Mouse (Mus musculus) erythroblast, adult 5-6 weeks (primary cell): ENCODE measurements around the gene Metap1. TPM values are rescaled to one million over a fixed set of nuclear protein-coding genes. Genes with fewer than 3 reads are reported as not detected.

Source experiments
- ATAC-seq: replicated peaks from 2 replicates; pipeline ENCODE4 v1.8.0; 2016; ENCODE audit warnings: moderate number of reproducible peaks, mild to moderate bottlenecking, moderate TSS enrichment, inconsistent platforms; ENCODE audit not compliant: poor library complexity, low FRiP score, severe bottlenecking
- total RNA-seq, 2 experiments: library from RNA; stranded (forward) in 1 of 2; stranded (reverse) in 1 of 2; fragments of 150-400 nt in 1 of 2; fragments of 200-764, 138-1000 nt in 1 of 2; gene quantifications; 2 replicates each; pipeline versions ENCODE4 v1.2.3 to v1.2.4; 2015 to 2017; ENCODE audit warnings: low replicate concordance in 2 of 2

Gene Metap1
- total RNA-seq, 2 experiments from 2014 or later: 10.0 to 18.2 TPM

DNA sequence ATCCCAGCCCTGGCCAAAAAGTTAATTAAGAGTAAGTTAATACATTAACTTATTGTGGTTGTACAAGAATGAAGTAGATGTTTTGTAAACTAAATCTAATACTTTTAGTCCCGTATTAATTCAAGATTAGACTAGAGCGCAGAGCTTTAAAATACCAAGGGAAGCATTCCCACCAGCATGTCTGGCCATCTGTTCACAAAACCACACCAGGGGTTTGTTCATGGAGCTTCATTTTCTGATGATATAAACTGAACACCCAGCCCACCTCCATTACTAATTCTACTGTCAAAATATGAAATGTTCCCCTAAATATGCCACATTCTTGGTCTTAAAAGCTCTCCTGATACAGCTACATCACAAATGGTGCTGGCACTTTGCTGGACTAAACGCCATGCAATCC lies 30.9 kb downstream of the Metap1 start:
- ATAC-seq: no peak

DNA sequence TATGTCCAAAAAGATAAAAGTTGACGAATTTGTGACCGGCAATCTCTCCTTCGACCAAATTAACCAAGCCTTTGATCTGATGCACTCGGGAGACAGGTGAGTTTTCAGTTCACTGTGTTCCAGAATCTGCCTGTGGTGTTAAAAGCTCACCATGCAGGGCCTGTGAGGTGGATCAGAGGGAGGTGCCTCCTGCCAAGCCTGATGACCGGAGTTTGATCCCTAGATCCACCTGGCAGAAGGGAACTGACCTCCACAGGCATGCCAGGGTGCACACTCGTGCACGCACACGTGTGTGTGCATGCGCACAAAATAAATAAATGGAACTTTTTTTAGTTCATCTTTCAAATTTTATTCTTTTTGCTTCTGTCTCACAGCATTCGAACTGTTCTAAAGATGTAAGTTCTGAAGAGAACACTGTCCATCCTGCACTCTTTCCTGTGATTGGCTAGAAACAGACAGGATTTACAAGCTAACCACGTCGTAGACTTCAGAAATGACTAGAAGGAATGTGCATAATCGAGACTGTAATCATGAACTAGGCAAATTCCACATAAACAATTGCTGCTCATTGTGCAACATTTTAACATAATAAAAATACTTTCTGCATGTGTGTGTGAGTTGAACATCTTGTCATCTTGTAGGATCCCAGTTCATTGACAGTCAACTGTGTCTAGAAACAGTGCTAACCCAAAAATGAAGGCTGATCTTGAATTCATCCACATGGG lies 34.4 kb downstream of the Metap1 start:
- ATAC-seq: no peak

DNA sequence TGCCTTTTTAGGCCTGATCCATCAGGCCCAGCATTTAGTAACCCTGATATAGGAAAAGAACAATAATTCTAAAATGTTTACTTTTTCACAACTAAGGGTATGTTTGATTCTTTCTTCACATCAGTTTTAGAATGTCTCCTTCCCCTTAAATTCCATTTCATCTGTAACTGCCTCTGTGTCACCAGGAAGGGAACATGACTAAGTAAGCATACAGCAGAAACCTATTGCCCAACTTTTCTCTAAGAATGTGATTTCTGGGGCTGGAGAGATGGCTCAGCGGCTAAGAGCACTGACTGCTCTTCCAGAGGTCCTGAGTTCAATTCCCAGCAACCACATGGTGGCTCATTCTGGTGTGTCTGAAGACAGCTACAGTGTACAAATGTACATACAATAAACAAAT lies 35.1 kb downstream of the Metap1 start:
- ATAC-seq: no peak

DNA sequence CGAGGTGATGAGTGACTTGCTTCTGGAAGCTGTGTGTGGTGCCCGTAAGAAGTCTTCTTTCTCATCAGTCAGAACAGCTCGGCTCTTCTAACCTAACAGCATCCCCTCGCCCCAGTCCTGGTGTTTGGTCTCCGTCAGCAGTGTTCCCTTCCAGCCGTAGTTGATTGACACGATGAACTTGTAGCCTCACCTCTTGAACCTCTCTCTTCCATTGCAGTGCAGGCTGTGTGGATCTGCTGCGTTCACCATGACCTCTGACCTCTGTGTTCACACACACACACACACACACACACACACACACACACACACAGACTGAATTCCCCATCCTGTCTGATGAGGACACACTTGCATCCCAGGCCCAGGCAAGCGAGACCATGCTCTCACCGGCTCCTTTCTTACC lies 37.1 kb downstream of the Metap1 start:
- ATAC-seq: no peak

DNA sequence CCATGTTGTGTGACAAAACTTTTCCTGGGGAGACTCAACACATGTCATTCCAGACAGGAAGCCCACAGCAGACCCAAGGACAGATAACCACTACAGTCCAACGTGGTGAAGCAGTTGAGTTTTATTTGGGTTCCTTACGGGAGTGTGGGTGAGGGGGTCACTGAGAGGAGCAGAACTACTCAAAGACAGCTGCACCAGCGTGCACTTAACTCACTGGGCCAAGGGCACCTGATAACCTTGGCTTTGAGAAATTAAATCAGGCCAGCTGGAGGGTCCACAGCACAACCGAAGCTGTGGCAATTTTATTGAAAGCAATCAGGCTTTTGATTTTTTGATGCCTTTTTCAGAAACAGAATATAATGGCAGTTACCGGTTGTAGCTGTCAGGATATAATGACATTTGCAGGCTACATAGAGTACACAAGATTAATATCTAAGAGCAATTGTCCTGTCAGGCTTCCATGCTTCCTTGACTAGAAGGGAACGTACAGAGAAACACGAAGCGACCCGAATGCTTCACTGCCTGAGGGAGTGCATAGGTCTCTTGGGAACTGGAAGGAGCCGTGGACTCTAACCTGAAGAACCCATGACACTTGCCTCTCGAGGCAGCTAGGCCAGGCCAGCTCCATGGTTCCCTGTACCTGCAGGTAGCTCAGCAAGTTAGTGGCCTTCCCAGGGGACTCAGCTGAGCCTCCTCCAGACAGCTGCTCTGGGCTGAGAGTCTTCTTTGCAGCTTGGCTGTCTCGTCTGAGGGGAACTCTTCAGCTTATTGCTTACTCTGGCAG lies 41.0 kb downstream of the Metap1 start:
- no peak for ATAC-seq

DNA sequence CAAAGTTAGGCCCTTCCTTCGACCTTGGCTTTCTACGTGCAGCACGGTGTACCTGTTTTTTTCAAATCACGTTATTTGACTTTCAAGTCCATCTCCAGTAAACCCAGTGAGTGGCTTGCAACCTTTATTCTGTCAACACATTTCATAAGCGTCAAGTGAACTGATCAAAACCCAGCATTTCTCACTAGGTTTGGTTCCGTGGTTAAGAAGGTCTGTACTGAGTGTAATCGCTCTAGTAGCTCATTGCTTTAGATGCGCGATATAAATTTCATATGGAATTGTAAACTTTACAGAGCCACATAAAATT lies 45.9 kb downstream of the Metap1 start:
- ATAC-seq: no peak

DNA sequence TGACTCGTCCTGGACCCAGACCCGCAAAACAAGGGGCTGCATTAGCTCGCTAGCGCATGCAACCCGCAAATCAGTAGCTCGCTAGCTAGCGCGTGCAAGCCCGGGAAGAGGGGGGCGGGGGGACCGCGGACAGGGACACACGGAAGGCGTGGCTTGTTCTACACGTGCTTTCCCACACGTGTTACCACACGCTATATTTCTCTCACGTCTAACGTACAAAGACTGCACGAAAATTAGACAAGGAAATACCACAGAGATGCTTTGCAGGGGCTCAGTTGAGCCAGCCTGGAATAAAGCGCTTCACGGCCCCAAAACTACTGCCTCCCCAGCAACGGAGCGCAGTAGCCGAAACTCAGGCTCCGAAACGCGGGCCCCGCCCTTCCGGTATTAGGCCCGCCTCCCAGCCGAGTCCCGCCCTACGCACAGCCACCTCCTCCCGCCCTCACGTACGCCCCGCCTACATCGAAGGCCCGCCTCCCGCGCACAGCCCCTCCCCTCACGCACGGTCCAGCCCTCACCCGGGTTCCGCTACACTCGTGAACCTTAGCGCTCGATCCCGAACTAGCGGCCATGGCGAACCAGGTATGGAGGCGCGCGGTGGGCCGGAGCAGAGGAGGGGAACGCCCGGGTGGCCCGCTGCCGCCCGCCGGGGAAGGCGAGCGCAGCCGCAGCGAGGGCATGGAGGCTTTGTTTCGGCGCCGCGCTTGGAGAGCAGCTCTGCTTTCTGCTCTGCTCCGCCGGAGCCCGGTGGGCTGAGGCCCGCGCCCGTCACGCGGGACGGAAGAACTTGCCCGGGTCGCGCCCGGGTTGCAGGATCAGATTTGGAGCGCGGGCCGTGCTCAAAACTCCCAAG lies 46.5 kb downstream of the Metap1 start, which contains the start of gene Adh5:
TSS of gene Adh5 (plus strand) at position 482 of the 853 bp plus-strand sequence.
- ATAC-seq: peak; percentile 98

DNA sequence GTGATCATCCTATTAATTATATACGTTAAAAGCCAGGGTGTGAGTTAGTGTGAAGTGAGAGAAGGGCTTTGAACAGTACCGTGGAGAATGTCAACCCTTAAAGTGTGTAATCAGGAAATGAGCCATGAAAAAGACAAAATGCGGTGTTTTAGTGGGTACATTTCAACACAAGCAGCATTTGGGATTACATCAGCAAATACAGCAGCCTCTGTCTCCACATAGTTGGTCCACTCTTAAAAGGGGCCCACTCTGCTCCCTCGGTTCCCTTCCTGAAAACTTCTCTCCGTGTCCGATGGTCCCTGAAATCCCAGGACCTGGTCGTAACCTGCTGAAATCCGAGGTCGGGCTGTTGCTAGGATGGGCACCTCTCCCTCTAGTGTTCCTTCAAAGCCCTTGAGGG lies 47.1 kb downstream of the Metap1 start:
- no peak for ATAC-seq

DNA sequence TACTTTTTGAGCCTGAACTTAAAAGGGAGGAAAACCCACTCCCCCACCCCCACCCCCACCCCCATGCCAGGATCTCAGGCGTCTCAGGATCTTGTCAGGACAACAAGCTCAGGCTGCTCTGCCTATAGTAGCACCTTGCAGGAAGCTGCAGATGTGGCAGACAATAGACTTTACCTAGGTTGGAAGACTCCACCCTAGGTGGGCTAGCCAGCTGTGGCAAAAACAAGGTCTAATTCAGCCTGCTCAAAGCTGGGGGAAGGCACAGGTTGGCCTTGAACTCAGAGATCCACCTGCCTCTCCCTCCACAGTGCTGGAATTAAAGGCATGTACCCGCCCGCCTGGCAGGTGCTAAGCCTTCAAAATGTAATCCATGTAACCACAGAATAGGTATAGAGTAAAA lies 50.6 kb downstream of the Metap1 start:
- no peak for ATAC-seq

DNA sequence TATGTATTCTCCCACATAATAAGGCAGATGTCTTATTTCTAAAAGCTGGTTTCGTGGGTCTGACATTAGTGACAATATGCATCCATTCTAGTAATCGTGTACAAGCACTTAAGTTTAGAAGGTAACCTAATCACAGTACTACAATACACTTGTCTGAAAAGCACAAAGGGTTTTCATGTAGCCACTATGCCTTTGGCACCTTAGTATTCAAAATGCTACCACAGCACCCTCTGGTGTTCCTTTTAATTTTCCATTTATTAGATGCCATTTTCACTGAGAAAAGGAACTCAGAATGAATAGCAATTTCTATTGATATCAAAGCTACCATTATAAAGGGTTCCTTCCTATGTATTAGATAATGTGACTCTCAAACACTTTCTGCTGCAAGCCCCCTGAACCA lies 57.5 kb downstream of the Metap1 start:
- no peak for ATAC-seq

DNA sequence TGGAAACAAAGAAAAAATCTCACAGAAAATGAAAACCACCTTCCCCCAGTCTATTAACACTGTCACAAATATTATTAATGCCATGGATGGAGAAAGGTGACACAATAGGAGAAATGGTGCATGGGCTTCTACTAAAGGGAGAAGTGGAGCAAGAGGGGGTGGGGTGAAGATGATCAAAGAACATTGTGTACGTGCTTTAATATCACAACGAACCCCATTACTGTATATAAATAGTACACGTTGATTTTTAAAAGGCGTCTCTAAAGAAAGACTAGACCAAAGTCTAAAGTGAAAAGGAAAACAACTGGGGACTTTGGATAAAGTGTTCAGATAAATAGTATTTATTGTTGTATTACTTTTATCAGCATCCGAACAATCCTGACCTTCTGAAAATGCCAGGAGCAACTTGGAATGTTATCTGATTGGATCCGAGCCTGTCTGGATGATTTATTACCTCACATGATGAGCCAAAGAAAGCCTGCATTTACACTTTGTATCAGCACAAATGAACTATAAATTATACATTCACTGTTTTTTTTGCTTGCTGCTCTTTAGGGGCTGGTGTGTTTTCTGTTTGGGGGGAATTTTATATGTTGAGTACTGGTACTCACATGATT lies 58.8 kb downstream of the Metap1 start:
- no peak for ATAC-seq

DNA sequence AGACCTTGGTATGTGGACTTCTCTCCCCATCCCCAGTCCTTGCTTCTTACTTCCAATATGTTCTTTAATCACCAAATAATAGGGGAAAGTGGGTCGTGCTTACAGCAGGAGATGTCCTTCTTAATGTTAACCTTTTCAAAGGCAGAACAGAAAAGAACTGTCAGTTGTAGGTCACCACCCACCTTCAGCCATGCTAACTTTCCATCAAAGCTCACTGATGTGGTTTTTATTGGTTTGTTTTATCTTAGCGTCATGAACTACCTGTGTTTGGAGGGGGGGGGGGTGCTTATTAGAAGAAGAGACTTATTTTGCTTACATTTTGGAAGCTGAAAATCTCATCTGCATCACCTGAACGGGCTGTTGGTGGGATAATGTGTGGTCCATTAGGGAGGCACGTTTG lies 65.1 kb downstream of the Metap1 start:
- no peak for ATAC-seq

DNA sequence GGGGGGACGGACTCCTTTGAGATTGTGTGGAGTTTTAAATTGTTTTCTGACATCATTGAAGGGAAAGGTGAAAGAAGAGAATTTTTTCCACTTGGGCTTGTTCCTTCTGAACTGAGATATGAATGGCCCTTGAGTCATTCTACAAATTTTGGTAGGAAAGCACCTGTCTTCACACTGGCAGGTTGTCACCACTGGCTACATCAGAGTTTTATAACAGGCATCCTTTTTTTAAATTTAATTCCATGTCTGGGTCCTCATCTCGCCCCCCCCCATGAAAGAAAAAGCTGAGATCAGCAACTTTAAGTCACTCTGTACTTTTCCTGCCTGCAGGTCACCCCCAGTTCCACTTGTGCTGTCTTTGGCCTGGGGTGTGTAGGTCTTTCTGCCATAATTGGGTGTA lies 65.7 kb downstream of the Metap1 start:
- no peak for ATAC-seq

DNA sequence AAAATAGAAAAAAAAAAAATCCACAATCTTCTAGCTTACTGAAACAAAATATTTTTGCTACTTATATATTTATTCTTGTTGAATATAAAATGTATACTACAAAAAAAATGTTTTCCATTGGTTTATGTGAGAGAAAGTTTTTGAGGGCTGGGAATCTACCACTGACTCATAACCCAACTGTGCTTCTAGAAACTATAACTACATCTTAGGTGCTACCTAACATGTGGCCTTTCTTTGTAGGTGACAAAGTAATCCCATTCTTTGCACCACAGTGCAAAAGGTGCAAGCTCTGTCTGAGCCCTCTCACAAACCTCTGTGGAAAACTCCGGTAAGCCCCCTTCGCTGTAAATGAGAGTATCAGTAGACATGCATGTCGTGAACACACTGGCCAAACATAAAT lies 68.9 kb downstream of the Metap1 start:
- ATAC-seq: no peak

DNA sequence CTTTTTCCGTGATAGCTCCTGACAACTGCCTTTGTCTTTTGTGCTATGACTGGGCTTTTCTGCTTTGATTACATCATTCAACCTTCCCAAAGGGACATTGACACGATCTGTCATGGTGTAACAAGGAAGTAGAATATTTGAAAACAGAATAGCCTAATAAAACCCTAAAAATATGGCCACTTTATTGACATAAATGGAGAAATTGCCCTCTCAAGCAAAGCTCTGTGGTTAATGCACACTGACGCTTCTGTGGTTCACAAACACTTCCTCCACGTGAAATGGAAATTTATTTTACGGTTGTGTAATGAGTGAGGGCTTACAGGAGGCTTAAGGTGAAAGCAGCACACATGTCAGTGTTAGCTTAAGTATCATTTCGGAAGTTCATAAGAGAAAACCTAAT lies 69.9 kb downstream of the Metap1 start:
- no peak for ATAC-seq

DNA sequence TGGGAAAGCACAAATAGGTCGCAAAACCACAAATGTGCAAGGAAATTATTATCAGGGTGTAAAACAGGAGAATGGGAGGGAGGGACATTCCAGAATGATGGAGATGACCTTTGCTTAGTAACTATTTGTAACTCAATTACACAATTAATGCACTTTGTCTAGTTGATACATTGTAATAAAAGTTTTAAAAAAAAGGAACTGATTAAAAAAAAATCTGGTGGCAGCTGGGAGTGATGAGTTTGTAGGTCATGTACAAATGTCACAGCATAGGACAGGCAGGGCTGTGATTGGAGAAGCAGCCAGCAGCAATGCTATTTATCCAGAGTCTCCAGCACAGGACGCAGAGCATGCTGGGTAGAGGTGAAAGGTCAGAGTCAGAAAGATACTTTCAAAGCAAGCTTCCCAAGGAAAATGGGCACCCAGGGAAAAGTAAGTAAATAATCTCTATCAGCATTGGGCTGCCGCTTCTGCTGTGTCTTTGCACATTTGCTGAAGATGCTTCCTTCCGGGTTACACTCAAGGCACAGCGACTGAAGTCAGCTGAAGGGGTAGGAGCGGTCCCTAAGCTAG lies 74.1 kb downstream of the Metap1 start, which contains the start of gene Adh4:
TSS of gene Adh4 (plus strand) at position 346 of the 570 bp plus-strand sequence.
- no peak for ATAC-seq

DNA sequence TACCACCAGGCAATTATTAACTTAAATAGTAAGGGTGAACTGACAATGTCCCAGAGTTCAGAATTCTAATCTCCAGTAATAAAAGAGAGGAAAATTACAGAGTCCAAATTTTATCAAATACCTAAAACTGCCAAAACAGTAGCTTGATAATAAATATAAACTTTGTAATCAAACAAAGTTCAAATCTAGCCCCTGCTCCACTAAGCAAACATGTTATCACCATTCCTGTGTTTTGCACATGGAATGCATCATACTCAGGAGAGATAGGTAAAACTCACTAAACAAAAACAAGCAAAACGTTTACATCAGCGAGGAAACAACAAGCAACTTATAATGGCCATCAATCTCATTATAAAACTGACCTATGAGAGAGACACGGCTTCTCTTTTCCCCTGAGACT lies 79.1 kb downstream of the Metap1 start:
- ATAC-seq: no peak

DNA sequence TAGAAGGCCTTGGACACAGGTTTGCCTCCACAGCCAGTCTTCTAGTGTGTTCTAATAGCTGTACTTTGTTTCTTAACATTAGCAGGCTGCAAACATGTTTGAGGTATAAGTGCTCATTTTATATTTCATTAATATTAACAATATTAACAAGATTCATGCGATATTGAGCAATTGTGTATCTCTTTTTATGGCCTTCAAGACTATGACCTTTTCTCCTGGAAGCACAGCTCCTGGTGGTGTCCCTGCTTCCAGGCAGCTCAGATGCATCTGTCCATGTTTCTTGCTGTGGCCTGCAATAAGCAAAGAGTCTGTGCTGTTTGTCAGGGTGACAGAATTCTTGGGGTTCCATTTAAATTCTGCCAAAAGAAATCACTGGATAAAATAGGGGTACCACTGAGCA lies 79.7 kb downstream of the Metap1 start:
- ATAC-seq: no peak
